Mouse (Mus musculus): ENCODE data around the gene Drc3. TPM values are rescaled to one million over a fixed set of nuclear protein-coding genes. Genes with fewer than 3 reads are reported as not detected.
A peak's percentile ranks its signal among the peaks of the same experiment; 100 is the strongest.

The Drc3 gene
- polyA plus RNA-seq, 1 experiment: 70.2 TPM

DNA sequence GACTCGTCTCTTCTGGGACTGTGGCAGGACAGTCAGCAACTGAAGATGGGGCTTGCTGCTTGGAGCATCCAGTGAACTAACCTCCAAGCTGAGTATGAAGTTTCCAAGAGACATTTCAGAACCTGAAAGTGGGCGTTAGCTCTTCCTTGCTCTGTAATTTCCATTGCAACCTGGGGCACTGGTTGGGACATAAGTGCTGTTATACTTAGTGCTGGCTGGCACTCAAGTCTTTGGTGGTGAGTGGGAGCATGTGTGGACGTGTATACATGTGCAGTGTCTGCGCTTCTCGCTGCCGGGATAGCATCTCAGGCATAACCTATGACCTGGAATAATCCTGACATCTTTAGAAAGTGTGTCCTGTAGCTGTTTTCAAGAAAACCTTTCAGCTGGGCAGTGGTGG lies 38.2 kb downstream of the Drc3 start:
- Histone ChIP-seq H3K4me1 (ENCODE audit: control insufficient read depth, insufficient read depth, low read length) (no peaks in the 10 kb centered on the region), H3K27me3 (ENCODE audit: control insufficient read depth, insufficient read depth, low read length) (no peaks in the 10 kb centered on the region), H3K27ac (ENCODE audit: control insufficient read depth, insufficient read depth, low read depth, low read length) (no peak overlapping the region), H3K4me3 (ENCODE audit: control insufficient read depth, low read depth, low read length) (no peak overlapping the region), H3K36me3 (ENCODE audit: control insufficient read depth, insufficient read depth, low read length) (peaks cover 1% of the 10 kb centered on the region; the same call in 1 of the 2 replicates)
- no peak for TF ChIP-seq CTCF (IDR thresholded peaks at IDR 0.05; ENCODE audit: control insufficient read depth, insufficient read depth, insufficient replicate concordance, low read depth, low read length)
- no peak for TF ChIP-seq POLR2A (IDR thresholded peaks at IDR 0.05; ENCODE audit: control insufficient read depth, low read depth, low read length)

DNA sequence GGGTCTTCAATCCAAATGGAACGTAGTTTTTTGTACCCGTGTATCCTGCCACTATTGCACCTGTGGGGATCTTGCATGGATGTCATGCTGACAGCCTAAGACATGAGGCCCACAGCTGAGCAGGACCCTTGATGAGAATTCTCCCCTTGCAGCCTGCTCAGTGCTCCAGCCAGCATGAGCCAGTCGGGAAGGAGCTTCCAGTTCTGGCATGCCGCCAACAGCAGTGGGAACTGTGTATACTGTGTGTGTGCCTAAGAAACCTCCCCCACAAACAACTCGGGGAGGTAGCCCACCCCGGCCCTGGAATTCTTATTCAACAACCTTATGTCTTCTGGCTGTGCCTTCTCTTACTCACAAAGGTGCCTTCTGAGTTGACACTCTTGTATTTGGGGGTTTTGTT lies 43.4 kb downstream of the Drc3 start:
- TF ChIP-seq CTCF (IDR thresholded peaks at IDR 0.05; ENCODE audit: control insufficient read depth, insufficient read depth, insufficient replicate concordance, low read depth, low read length) (no peak), POLR2A (IDR thresholded peaks at IDR 0.05; ENCODE audit: control insufficient read depth, low read depth, low read length) (no peak)
- Histone ChIP-seq H3K36me3 (ENCODE audit: control insufficient read depth, insufficient read depth, low read length) (no peaks in the 10 kb centered on the region), H3K4me3 (ENCODE audit: control insufficient read depth, low read depth, low read length) (no peak overlapping the region), H3K27ac (ENCODE audit: control insufficient read depth, insufficient read depth, low read depth, low read length) (no peak overlapping the region), H3K27me3 (ENCODE audit: control insufficient read depth, insufficient read depth, low read length) (no peaks in the 10 kb centered on the region), H3K4me1 (ENCODE audit: control insufficient read depth, insufficient read depth, low read length) (no peaks in the 10 kb centered on the region)

DNA sequence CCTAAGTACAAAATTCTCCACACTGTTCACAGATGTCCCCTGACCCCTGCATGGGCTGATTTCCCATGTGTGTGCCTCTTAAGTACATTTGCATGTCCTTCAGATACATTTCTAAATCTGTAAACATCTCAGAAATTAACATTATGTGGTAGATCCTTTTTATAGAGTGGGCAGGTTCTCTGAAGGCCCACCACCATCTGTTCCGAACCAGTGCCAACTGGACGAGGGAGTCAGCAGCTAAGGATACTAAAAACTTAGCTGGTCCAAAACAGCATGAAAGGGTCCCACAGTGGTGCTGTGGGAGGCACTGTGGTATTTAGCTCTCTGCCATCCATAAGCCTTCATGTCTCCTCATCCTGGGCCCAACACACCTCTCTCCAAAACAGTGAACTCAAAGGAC lies 44.0 kb downstream of the Drc3 start:
- Histone ChIP-seq H3K27me3 (ENCODE audit: control insufficient read depth, insufficient read depth, low read length) (no peaks in the 10 kb centered on the region), H3K27ac (ENCODE audit: control insufficient read depth, insufficient read depth, low read depth, low read length) (no peak overlapping the region), H3K36me3 (ENCODE audit: control insufficient read depth, insufficient read depth, low read length) (no peaks in the 10 kb centered on the region), H3K4me1 (ENCODE audit: control insufficient read depth, insufficient read depth, low read length) (no peaks in the 10 kb centered on the region), H3K4me3 (ENCODE audit: control insufficient read depth, low read depth, low read length) (no peak overlapping the region)
- TF ChIP-seq POLR2A (IDR thresholded peaks at IDR 0.05; ENCODE audit: control insufficient read depth, low read depth, low read length): no peak

DNA sequence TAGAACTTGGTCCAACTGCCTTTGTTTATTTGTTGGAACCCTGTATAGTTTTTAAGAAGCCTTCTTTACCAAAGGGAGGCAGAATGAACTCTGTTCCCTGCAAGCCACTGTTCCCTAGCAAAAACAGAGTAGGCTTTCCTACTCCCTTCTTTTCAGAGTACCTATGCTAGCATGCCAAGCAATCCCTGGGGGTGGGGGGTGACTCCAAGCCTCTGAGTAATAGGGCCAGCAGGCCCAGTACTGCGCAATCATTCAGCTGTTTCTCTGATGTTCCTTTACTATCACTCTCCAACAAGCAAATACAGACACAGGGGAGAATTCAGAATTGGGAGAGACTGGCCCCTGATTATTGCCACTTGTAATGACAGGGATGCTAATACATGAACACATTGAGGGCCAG lies 53.5 kb downstream of the Drc3 start:
- H3K27ac ChIP-seq (ENCODE audit: control insufficient read depth, insufficient read depth, low read depth, low read length): no peak overlapping the region
- peak overlapping the region; percentile 46; the same call in 1 of the 2 replicates for H3K4me3 ChIP-seq (ENCODE audit: control insufficient read depth, low read depth, low read length)
- no peaks in the 10 kb centered on the region for H3K27me3 ChIP-seq (ENCODE audit: control insufficient read depth, insufficient read depth, low read length)
- H3K36me3 ChIP-seq (ENCODE audit: control insufficient read depth, insufficient read depth, low read length): no peaks in the 10 kb centered on the region; the same call in none of the 2 replicates
- H3K4me1 ChIP-seq (ENCODE audit: control insufficient read depth, insufficient read depth, low read length): no peaks in the 10 kb centered on the region
- TF ChIP-seq POLR2A (IDR thresholded peaks at IDR 0.05; ENCODE audit: control insufficient read depth, low read depth, low read length) (no peak), CTCF (IDR thresholded peaks at IDR 0.05; ENCODE audit: control insufficient read depth, insufficient read depth, insufficient replicate concordance, low read depth, low read length) (no peak)

DNA sequence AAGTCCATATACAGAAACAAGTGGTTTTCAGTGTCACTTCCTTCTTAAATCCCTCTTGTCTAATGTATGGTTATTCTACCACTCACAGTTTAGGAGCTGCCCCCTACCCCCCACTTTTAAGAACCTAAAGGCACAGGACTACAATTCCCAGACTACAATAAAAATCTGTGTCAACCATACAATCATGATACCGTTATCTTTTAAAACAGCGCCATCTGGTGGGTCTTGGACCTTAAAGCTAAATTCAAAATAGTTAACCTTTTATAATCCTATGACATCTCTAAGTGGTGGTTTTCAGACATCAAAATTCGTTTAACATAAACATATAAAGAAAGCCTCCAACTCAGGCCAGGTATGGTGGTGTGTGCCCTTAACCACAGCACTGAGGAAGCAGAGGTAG lies 59.0 kb downstream of the Drc3 start:
- Histone ChIP-seq H3K4me3 (ENCODE audit: control insufficient read depth, low read depth, low read length) (no peak overlapping the region), H3K4me1 (ENCODE audit: control insufficient read depth, insufficient read depth, low read length) (no peaks in the 10 kb centered on the region; the same call in 1 of the 2 replicates), H3K36me3 (ENCODE audit: control insufficient read depth, insufficient read depth, low read length) (no peaks in the 10 kb centered on the region), H3K27ac (ENCODE audit: control insufficient read depth, insufficient read depth, low read depth, low read length) (no peak overlapping the region), H3K27me3 (ENCODE audit: control insufficient read depth, insufficient read depth, low read length) (no peaks in the 10 kb centered on the region)
- no peak for TF ChIP-seq CTCF (IDR thresholded peaks at IDR 0.05; ENCODE audit: control insufficient read depth, insufficient read depth, insufficient replicate concordance, low read depth, low read length)
- no peak for TF ChIP-seq POLR2A (IDR thresholded peaks at IDR 0.05; ENCODE audit: control insufficient read depth, low read depth, low read length)

DNA sequence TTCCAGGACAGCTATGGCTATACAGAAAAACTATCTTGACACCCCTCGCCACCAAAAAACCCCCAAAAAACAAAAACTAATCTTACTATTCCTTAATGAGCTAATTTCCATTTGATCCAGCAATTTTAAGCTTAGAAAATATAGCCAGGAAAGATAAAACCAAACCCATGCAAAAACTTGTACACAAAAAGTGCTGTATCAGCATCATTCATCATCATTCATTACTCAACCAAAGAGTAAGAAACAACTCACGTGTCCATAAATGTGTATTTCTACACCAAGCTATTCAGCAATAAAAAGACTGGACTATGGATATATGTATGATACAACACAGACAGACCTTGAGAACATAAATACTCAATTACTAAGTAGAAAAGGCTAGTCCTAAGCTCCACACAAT lies 59.8 kb downstream of the Drc3 start:
- Histone ChIP-seq H3K27ac (ENCODE audit: control insufficient read depth, insufficient read depth, low read depth, low read length) (no peak overlapping the region), H3K27me3 (ENCODE audit: control insufficient read depth, insufficient read depth, low read length) (no peaks in the 10 kb centered on the region)

DNA sequence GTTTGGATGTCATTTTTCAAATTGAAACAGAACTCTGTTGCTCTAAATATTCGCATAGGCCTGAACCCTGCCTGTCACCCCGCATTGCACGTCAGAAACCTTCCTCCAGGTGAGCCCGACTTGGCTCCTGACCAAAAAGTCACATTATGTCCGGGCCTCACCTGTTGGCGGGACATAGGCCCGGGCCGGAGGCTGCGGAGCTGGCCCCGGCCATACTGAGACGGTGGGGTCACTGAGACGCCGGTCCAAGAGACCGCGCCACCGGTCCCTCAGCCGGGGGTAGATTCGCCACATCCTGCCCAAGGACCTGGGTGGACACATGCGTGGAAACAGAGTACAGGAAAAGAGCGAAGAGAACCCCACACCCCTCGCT lies 63.4 kb downstream of the Drc3 start:
- no peaks in the 10 kb centered on the region for H3K36me3 ChIP-seq (ENCODE audit: control insufficient read depth, insufficient read depth, low read length)
- peak overlapping the region; percentile 97 for H3K4me3 ChIP-seq (ENCODE audit: control insufficient read depth, low read depth, low read length)
- H3K27ac ChIP-seq (ENCODE audit: control insufficient read depth, insufficient read depth, low read depth, low read length): peak overlapping the region; percentile 91
- TF ChIP-seq CTCF (IDR thresholded peaks at IDR 0.05; ENCODE audit: control insufficient read depth, insufficient read depth, insufficient replicate concordance, low read depth, low read length) (no peak), POLR2A (IDR thresholded peaks at IDR 0.05; ENCODE audit: control insufficient read depth, low read depth, low read length) (no peak)
- peaks cover 6% of the 10 kb centered on the region for H3K4me1 ChIP-seq (ENCODE audit: control insufficient read depth, insufficient read depth, low read length)
- no peaks in the 10 kb centered on the region for H3K27me3 ChIP-seq (ENCODE audit: control insufficient read depth, insufficient read depth, low read length)

More for the DNA sequence above, 59.8 kb downstream of the Drc3 start:
- no peaks in the 10 kb centered on the region; the same call in 1 of the 2 replicates for H3K4me1 ChIP-seq (ENCODE audit: control insufficient read depth, insufficient read depth, low read length)
- H3K36me3 ChIP-seq (ENCODE audit: control insufficient read depth, insufficient read depth, low read length): no peaks in the 10 kb centered on the region
- no peak overlapping the region for H3K4me3 ChIP-seq (ENCODE audit: control insufficient read depth, low read depth, low read length)
- TF ChIP-seq POLR2A (IDR thresholded peaks at IDR 0.05; ENCODE audit: control insufficient read depth, low read depth, low read length) (no peak), CTCF (IDR thresholded peaks at IDR 0.05; ENCODE audit: control insufficient read depth, insufficient read depth, insufficient replicate concordance, low read depth, low read length) (no peak)

Data from testis, adult 2 months (tissue).